Mouse (Mus musculus) lung, adult 2 months (tissue): ENCODE measurements around the gene Gm49378. TPM values are rescaled to one million over a fixed set of nuclear protein-coding genes. Genes with fewer than 3 reads are reported as not detected.

Experiments used
- DNase-seq: peaks from one replicate; pipeline ENCODE4 v3.0.0; 2022
- H3K4me1 ChIP-seq: fragments of 200-500 bp; 2 replicates; pipeline ENCODE4 v1.6.1; 2011; ENCODE audit warnings: low read length; ENCODE audit not compliant: control insufficient read depth, insufficient read depth
- H3K4me3 ChIP-seq: fragments of 200-500 bp; replicated peaks from 2 replicates; pipeline ENCODE3; 2011; ENCODE audit warnings: low read depth, mild to moderate bottlenecking, control low read depth, low read length; ENCODE audit errors: extremely low read depth
- CTCF ChIP-seq: fragments of 200-500 bp; IDR thresholded peaks from 2 replicates; pipeline ENCODE4 v1.5.1; 2011; ENCODE audit warnings: mild to moderate bottlenecking, low read length, control low read depth; ENCODE audit not compliant: insufficient read depth
- POLR2A ChIP-seq: fragments of 200-500 bp; IDR thresholded peaks from 2 replicates; pipeline ENCODE4 v1.6.1; 2011; ENCODE audit warnings: low read depth, mild to moderate bottlenecking, control low read depth, low read length, borderline replicate concordance; ENCODE audit errors: extremely low read depth
- WGBS: fragments of 180-500 bp; shearing (Covaris S2); methylation state at CpG from one replicate; pipeline ENCODE4 v1.1.7; 2018; 5-methylcytosine and 5-hydroxymethylcytosine counted together
- polyA plus RNA-seq: library from polyadenylated mRNA; depleted of rRNA; stranded (reverse); fragments of >200 nt; gene quantifications from 2 replicates; pipeline ENCODE4 v1.2.3, GENCODE M21; 2012

The Gm49378 gene
- polyA plus RNA-seq, 1 experiment = 6.0 TPM

GRCm38 (mm10) chr14:55592226-55592625 lies 45.5 kb downstream of the Gm49378 start:
- no peak for TF ChIP-seq POLR2A
- no peak for TF ChIP-seq CTCF
- DNase-seq = peak; percentile 38
- Histone ChIP-seq H3K4me1 (peaks cover 18% of the 10 kb centered on the region), H3K4me3 (peak overlapping the region; percentile 87)
- 3% methylated on average over 16 of the region's 16 CpGs for WGBS

GRCm38 (mm10) chr14:55591331-55591891 lies 46.3 kb downstream of the Gm49378 start, which contains the start of gene Rnf31:
Gene Rnf31, plus strand, starts transcription at chr14:55591708.
- WGBS = under 1% methylated on average over 33 of the region's 33 CpGs
- TF ChIP-seq CTCF (no peak), POLR2A (peak; percentile 63; the same call in 1 of the 2 replicates)
- H3K4me1 ChIP-seq = peaks cover 18% of the 10 kb centered on the region
- DNase-seq = peak; percentile 92
- peak within 1 kb of the TSS; percentile 87 for H3K4me3 ChIP-seq

DNA sequence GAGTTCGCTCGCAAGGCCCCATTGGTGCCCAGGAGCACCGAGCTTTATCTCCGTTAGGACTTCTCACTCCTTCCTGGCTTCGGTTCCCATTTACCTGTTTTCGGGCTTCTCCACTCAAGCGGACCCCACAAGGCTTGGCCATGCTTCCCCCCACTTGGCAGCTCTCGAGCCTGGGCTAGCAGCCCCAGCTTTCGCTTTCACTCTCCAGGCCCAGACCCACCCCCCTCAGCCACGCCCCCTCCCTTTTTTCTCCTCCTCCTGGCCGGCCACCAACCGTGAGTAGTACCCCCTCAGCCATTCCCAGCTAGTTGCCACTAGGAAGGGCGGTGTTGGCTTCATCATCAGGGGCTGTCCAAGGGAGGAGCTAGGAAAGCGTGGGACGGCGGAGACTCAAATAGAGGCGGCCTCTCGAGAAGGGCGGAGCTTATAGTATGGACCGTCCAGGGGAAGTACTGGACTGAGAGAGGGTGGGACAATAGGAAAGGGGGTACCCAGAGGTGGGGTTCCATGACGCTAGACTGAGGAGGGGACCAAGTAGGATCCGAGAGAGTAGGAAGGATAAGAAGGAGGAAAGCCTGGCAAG lies 46.9 kb downstream of the Gm49378 start, which contains the start of gene Psme2:
Gene Psme2 (minus strand): TSS at position 366 of the 583 bp plus-strand sequence.
- TF ChIP-seq POLR2A = peak; percentile 71; the same call in 1 of the 2 replicates
- TF ChIP-seq CTCF = no peak
- peak; percentile 91 for DNase-seq
- H3K4me1 ChIP-seq = peaks cover 18% of the 10 kb centered on the region
- under 1% methylated on average over 22 of the region's 22 CpGs for WGBS
- H3K4me3 ChIP-seq = peak within 1 kb of the TSS; percentile 87

GRCm38 (mm10) chr14:55589771-55590448 lies 47.8 kb downstream of the Gm49378 start:
- Histone ChIP-seq H3K4me1 (peaks cover 21% of the 10 kb centered on the region), H3K4me3 (peak overlapping the region; percentile 84)
- 66% methylated on average over 11 of the region's 11 CpGs for WGBS
- DNase-seq = no peak
- TF ChIP-seq CTCF = no peak
- TF ChIP-seq POLR2A = no peak

GRCm38 (mm10) chr14:55589271-55589670 lies 48.4 kb downstream of the Gm49378 start:
- WGBS = 92% methylated on average over 5 of the region's 5 CpGs
- no peak for TF ChIP-seq POLR2A
- no peak for TF ChIP-seq CTCF
- DNase-seq = no peak
- no peak overlapping the region for H3K4me3 ChIP-seq
- peaks cover 25% of the 10 kb centered on the region for H3K4me1 ChIP-seq

GRCm38 (mm10) chr14:55586149-55586548 lies 51.5 kb downstream of the Gm49378 start:
- 99% methylated on average over 2 of the region's 2 CpGs for WGBS
- DNase-seq = no peak
- no peak overlapping the region for H3K4me3 ChIP-seq
- TF ChIP-seq CTCF (no peak), POLR2A (no peak)
- peaks cover 11% of the 10 kb centered on the region for H3K4me1 ChIP-seq

DNA sequence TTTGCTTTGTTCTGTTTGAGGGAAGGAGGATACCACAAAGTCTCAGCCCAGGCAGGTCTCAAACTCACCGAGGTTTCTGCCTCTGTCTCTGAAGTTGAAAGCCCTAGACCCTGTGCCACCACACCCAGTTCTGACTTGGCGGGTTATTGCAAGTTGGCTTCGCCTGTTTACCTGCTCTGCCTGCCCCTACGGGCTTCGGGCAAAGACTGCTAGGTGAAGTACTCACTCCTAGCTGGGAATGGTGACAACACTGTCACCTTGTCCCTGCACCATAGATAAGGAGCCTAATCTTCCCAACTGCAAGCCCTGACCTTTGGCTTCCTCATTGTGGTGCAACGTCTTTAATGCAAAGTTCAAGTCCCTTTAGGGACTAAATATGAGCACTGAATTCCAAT lies 52.1 kb downstream of the Gm49378 start:
- 45% methylated on average over 6 of the region's 6 CpGs for WGBS
- H3K4me3 ChIP-seq = peak overlapping the region; percentile 14
- DNase-seq = peak; percentile 25
- TF ChIP-seq POLR2A (no peak), CTCF (no peak)
- peaks cover 11% of the 10 kb centered on the region for H3K4me1 ChIP-seq

GRCm38 (mm10) chr14:55584702-55585565 lies 52.8 kb downstream of the Gm49378 start, which contains the start of gene Emc9:
Gene Emc9, minus strand, starts transcription at chr14:55585302.
- H3K4me3 ChIP-seq = peak within 1 kb of the TSS; percentile 78

GRCm38 (mm10) chr14:55584303-55584701 lies 53.4 kb downstream of the Gm49378 start:
- no peak overlapping the region for H3K4me3 ChIP-seq

More at GRCm38 (mm10) chr14:55584702-55585565, 52.8 kb downstream of the Gm49378 start, which contains the start of gene Emc9:
- peak; percentile 80 for DNase-seq
- peaks cover 9% of the 10 kb centered on the region for H3K4me1 ChIP-seq
- 6% methylated on average over 43 of the region's 43 CpGs for WGBS
- TF ChIP-seq CTCF = no peak
- peak; percentile 73; the same call in 1 of the 2 replicates for TF ChIP-seq POLR2A

More at GRCm38 (mm10) chr14:55584303-55584701, 53.4 kb downstream of the Gm49378 start:
- no peak for DNase-seq
- 44% methylated on average over 5 of the region's 5 CpGs for WGBS
- H3K4me1 ChIP-seq = peaks cover 6% of the 10 kb centered on the region
- TF ChIP-seq POLR2A = no peak
- TF ChIP-seq CTCF = no peak
